Mouse (Mus musculus) spleen, embryonic (tissue): ENCODE data around the gene Mapt.
"Not testable (repeated sequence)": the region's sequence is repeated elsewhere in the genome, so short reads cannot be mapped to it uniquely, and the experiment has no call there.

Experiments used
- CTCF ChIA-PET: fragments of 350-600 bp; sonication (Branson Sonifier 250); formaldehyde crosslinking; loops from one replicate; lab custom pipeline; 2022; lab: Charles Lee

The Mapt gene

DNA sequence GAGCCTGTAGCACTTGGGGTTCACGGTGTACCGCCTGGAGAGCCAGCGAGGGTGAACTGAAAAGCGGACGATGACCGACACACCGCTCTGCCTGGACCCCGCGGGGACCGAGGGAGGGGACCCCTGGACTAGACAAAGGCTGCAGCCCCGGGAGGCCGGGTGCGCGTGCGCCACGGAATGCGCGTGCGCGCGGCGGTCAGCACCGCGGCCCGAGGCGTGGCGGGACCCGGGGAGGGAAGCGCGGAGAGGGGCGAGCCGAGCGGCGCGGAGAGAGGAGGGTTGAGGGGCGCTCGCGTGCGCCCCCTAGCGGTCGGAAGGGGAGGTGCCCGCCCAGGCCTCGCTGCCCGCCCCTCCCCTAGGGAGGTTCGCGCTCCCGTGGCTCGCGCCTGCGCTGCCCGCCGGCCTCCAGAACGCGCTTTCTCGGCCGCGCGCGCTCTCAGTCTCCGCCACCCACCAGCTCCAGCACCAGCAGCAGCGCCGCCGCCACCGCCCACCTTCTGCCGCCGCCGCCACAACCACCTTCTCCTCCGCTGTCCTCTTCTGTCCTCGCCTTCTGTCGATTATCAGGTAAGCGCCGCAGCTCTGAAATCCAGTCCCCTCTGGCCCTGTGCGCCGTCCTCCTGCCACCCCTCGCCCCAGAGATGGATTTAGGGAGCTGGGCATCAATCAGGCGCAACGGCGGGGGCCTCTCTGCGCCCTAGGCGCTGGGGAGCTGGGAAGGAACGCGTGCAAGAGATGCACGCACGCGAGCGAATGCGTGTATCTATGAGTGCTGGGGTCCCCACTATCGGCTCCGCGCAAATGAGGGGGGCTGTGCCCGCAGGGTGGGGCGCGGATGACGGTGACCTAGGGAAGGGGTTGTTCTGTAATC is at the start of gene Mapt:
Gene Mapt, plus strand, starts transcription at position 350 of the 871 bp plus-strand sequence.
- CTCF ChIA-PET = no interaction called here

DNA sequence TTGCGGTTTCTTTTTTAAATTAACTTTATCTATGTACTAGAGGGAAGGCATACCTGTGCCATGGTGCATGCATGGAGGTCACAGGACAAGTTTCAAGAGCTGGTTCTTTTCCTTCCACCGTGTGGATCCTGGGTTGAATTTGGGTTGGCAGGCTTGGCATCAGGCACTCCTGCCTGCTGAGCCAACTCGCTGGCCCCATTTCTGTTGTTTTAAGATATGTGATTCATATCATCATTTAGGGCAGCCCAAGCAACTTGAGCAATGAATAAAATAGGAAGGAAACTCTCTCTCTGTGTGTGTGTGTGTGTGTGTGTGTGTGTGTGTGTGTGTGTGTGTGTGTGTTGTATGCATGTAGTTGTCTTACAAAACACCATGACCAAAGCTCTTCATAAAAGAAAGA is 49.0 kb upstream of the Mapt start:
- CTCF ChIA-PET = no interaction called here

DNA sequence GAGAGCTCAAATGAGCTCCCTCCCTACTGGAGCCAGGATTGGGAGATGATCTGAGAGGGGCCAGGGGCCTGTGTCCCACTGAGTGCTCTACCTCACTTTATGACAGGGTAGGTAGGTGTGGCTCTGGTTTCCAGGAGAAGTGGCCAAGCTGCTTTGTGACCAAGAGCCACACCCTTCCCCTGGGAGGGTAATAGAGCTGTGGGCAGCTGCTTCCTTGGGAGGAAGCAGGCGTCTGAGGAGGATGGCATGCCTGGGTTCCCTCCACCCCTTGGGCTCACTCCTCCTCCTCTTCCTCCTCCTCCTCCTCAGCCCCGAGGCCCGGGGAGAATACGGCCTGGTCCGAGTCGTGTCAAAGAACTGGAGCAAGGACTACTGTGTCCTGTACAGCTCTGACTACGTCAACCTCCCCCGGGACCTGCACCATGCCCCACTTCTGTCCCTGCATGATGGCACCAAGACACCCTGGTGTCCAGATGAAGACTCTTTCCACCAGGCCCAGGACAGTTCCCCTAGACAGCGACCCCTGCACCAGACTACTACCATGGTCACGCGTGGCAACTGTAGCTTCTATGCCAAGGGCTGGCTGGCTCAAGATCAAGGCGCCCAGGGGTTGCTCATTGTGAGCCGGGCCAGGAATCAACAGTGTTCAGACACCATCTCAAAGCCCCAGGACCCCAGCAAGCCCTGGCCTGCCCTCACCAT is 44.9 kb upstream of the Mapt start, which contains the start of gene Sppl2c:
Gene Sppl2c, plus strand, starts transcription at position 193 of the 702 bp plus-strand sequence.
- CTCF ChIA-PET = no interaction called here

DNA sequence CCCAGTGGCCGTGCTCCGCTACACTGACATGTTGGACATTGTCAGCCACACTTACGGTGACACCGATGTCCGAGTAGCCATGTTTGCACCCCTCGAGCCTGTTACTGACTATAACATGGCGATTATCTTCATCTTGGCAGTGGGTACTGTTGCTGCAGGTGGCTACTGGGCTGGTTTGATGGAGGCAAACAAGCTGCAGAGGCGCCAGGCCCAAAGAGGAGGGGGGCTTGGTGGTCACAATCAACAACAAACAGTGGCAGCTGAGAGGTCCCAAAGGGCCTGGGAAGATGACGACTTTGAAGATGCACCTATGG is 44.4 kb upstream of the Mapt start:
- CTCF ChIA-PET = no interaction called here

DNA sequence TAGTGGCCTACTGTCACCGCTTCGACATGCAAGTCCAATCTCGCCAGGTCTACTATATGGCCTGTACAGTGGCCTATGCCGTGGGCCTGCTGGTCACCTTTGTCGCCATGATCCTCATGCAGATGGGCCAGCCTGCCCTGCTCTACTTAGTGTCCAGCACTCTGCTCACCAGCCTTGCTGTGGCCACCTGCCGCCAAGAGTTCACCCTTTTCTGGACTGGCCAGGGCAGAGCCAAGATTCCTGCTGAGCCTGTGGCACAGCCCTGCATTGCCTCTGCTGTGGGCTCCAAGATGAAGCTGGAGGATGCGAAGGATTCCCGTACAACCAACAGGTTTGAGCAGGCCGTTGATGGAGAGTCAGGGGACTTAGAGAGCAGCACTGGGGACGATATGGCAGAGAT is 43.4 kb upstream of the Mapt start:
- CTCF ChIA-PET = no interaction called here

DNA sequence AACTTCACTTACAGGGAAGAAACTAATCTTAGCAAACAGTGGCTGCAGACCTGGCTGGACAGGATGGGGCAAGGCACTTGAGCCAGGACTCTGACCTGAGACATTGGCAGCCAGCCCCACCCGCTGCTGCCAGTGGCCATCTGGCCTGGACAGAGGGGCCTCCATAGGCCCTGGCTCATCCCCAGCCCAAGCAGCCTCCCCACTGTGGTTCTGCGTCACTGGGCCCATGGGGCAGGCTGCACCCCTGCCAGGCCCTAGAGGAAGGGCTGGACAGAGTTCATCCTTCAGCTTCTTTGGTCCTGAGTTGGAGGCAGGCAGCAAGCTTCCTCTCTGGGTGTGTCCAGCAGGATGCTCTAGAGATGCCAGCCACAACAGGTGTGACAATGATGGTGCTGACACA is 41.2 kb upstream of the Mapt start:
- CTCF ChIA-PET = interaction anchor here (0.8 kb wide), 1 partner anchor 202 kb away, joined by 6 read pairs; no protein-coding TSS in a partner anchor

DNA sequence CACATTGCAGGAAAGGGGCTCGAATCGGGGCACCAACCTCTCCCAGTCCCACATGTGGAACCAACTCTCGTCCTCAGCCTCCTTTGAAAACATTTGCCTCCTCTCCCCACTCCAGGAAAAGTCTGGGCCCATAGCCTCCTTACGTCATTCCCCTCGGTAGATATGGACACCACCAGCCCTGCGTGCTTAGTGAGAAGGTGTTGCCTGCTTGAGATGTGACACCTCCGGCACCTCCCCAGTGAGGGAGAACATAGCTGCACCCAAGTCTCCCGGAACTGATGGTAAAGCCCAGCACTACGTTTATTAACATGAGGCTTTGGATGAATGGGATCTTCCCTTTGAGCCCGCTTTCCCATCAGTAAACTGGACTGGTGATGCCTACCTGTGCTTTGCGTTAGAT is 35.8 kb upstream of the Mapt start:
- CTCF ChIA-PET = no interaction called here

DNA sequence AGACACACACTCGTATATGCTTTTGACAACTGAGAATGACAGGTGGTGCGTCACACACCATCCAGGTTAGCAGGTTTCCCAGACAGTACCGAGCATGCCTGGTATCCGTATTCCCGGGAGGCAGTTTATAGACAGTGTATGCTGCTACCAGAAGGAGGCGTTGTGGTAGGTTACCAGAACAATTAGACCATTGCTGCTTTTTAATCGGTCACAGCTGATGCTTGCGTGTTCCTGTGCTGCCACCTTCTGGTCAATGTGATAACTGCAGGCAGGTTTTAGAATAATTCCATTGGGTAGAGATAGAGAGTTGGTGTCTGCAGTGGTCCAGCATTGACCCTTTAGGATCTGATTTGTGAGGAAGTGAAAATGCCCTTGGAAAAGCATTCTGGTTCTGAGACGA is 35.4 kb upstream of the Mapt start:
- CTCF ChIA-PET = no interaction called here

DNA sequence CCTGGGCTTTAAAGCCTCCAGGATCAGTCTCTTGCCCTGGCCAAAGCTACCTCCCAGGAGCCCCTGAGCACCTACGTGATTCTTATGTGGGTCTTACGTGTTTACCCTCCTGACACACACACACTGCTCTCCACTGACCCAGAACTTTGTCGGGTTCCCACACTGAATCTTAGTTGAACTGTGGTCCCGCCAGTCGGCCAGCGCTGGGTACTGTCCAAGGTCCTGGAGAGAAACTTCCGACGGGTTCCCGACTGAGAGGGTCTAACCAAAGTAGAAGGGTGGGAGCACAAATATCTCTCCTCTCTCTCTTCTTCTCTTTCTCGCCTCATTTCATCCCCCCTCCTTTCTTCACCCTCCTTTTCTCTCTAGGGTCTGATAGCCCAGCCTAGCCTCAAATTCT is 33.3 kb upstream of the Mapt start:
- CTCF ChIA-PET = no interaction called here

DNA sequence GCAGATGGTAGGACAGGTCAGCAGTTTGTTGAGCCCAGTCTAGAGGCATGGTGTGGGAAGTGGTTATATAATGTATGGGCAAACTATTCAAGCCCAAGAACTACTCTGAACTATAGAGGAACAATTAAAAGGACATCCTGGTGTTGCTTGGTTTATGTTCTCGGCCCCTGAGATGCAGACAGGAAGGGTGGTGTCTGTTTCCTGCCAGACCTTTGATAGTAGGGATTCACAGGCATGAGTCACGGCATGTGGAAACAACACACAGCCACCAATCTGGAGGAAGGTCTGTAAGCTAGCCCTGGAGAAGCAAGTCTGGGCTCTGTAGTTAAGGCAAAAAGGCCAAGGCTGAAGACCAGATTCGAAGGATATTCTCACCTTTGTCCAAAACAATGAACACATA is 27.9 kb upstream of the Mapt start:
- CTCF ChIA-PET = no interaction called here

DNA sequence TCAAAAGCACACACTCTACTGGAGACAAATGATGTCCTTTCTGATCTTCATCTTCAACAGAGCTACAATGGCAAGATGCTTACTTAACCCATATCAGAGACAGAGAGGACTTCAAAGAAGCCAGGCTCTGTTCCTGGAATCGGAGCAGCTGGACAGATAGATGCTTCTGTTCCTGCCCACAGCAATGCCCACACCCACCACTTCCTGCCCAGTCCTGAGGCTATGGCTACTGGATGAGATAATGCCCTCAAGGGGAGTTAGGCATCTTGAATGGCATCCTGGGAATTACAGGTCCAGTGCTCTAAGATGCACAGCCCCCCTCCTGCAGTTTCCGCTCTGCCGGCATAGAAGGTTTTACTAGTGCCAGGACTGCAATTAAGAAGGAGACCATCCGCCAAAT is 24.6 kb upstream of the Mapt start:
- CTCF ChIA-PET = no interaction called here

DNA sequence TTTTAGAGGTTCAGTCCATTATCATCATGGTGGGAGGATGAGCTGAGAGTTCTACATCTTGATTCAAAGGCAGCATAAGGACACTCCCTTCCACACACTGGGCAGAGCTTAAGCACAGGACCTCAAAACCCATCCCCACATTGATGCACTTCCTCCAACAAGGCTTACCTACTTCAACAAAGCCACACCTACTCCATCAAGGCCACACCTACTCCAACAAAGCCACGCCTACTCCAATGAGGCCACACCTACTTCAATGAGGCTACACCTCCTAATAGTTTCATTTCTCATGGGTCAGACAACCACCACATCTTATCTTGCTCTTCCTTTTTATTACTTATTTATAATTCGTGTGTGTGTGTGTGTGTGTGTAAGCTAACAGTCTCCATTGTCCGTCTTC is 22.1 kb upstream of the Mapt start:
- CTCF ChIA-PET = no interaction called here

DNA sequence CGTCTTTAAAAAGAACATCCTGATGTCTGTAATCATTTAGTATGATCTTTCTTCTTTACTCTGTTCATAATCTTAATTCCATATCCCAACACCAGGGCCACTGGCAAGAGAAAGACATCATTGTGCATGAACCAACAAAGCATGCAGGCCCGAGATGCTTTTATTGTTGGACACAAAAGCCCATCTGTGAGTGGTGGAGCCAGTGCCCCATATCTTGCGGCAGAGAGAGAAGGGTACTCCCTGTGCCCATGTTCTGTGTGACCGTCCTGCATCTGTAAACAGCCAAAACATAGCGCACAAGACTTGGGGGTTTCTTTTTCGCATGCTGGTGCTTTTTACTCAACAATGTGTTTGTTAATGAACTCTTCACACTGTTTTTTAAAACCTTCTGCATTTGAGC is 19.9 kb upstream of the Mapt start:
- CTCF ChIA-PET = no interaction called here

DNA sequence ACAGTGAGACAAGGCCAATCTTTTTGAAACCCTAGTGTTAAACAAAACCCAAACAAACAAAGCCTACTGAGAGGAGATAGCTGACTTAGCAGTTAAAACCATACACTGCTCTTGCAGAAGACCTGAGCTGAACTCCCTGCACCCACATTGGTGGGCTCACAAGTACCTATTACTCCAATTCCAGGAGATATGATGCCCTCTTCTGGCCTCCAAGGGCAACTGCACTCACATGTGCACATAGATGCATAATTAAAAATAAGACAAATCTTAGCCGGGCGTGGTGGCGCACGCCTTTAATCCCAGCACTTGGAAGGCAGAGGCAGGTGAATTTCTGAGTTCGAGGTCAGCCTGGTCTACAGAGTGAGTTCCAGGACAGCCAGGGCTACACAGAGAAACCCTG is 17.1 kb upstream of the Mapt start:
- CTCF ChIA-PET = not testable (repeated sequence)

DNA sequence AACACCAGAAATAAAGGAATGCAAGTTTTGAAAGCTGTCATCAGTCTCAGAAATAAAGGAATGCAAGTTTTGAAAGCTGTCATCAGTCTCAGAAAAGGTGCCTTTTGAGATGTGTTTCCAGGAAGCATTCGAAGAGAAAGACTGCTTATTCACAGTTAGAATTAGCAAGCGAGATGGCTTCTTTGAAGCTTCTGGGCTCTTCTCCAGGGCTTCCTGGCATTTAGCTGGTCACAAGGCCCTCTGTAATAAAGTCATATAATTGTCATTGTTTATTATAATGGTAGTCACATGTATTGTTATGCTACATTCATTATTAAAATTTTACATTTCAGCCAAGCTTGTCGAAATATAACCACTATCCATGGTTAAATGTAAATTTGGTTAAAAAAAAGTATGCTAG is 13.1 kb upstream of the Mapt start:
- CTCF ChIA-PET = interaction anchor here (0.6 kb wide), 1 partner anchor 168 kb away, joined by 4 read pairs; no protein-coding TSS in a partner anchor

DNA sequence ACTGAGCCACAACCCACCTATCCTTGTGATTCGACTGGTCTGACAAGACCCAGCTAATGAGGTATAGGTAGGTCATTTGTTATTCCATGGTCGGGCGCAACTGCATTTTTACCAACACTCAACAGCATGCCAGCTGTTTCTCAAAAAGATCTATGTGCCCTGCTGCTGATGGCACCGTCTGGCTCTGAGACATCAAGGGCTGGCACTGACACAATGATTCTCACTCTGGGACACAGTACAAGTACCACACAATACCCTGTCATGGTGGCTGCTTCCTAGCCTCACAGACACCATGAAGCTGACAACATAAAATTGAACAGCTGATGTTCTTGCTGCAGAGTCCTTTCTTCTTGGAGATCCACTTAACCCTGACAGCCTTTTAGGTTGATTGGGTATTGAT is 10.9 kb upstream of the Mapt start:
- CTCF ChIA-PET = no interaction called here

DNA sequence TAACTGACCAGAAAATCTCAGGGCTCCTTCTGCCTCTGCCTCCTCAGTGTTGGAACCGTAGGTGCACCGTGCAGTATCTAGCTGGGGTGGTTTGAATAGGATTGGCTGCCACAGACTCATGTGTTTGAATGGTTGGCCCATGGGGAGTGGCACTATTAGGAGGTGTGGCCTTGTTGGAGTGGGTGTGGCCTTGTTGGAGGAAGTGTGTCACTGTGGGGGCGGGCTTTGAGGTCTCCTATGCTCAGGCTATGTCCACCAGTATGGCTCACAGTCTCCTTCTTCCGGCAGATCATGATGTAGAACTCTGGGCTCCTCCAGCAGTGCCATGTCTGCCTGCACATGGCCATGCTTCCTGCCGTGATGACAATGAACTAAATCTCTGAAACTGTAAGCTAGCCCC is 9.4 kb upstream of the Mapt start:
- CTCF ChIA-PET = no interaction called here

DNA sequence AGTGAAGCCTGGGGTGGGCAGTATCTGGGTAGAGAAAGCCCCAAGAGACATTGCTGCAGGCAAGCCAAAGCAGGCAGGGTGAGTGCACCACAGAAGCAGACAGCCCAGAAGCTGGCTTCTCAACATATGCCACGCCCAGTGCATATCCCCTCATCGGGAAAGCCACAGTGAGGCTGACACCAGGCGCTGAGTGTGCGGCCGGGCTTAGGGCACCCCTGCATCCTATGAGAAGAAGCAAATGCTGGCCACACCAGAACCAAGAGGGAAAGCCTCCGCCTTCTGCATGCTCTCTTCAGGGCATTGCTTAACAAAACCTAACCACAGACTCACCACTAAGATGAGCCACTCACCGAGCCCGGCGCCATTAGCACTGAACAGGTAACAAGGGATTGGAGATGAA is 7.9 kb upstream of the Mapt start:
- CTCF ChIA-PET = no interaction called here

DNA sequence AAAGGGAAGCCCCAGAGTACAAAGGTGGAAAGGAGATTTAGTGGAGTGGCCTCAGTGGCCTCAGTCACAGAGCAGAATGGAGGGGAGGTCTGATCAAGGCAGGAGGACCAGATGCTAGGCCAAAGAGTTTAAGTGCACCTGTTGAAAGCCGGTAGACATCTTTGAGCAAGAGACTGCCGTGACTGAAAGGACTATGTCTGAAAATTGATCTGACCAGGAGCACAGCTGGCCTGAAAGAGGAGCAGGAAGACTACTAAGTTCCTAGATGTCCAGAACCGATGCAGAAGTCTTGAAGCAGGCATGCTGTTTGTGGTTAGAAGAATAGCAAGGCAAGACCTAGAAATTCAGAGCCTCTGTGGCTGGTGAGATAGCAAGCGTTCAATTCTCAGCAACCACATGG is 1.8 kb upstream of the Mapt start:
- CTCF ChIA-PET = no interaction called here

DNA sequence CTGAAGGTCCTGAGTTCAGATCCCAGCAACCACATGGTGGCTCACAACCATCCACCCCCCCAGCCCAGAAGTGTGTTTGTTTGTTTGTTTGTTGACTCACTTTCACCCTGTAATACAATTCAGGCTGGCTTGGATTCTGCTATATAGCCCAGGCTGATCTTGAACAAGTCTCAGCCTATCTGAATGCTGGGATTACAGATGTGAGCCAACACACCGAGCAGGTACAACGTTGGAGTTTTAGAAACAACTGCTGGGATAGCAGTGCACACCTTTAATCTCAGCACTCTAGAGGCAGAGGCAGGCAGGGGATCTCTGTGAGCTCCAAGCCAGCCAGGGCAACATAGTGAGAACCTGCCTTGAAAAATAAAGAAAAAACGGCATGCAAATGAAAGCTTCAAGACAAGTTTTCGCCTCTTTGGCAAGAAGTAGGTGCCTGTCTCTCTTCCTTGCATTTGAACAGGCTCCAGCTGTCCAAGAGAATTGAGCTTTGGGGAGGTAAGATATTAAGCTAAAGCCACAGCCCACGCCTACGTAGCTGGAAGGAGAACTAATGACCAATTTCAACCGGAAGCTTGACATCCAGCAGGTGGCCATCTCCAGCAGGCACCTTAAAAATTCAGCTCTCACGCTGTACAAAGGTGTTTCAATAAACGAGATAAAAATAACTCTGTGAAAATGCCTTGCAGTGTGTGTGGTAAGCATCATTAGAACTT is 968 bp upstream of the Mapt start:
- CTCF ChIA-PET = interaction anchor here (0.6 kb wide), 1 partner anchor 58 kb away, joined by 8 read pairs; no protein-coding TSS in a partner anchor

DNA sequence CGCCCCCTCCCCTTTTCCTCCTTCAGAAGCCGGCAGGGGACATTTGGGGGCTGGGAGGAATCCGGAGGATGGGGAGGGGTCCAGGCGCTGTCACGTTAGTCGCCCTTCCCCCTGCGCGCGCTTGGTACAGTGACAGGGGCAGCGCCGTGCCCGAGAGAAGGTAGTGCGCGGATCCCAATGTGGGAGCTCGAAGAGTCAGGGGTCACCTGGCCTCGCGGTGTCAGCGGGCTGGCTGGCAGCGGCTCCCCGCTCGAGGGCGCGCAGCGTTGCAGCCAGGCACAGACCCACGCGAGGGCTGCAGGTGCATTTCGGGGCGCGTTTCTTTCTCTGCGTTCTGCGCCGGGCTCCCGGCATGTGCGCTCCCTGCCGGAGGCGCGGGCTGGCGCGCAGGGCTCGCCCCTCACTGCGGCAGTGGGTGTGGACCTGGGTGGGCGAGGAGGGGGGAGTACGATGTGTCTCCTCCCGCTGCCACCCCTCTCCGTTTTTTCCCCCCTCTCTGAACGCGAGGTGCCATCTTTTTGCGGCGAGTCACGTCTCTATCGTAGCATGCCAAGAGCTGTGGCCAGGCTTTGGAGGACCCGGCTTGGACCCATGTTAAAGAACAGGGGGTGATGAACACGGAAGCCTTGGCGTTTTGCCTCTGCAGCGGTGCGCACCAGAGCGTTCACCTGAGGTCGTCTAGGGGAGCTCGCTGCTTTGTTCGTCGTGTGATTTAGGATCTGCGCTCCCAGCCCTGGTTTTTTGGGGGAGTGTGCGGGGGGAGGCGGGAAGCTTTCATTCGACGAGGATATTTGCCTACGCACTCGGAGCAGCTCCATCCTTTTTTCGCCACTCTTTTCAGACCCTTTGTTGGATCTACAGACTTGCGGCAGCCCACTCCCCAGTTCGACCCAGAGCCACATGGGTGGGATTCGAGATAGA is 1.2 kb downstream of the Mapt start:
- CTCF ChIA-PET = no interaction called here
